In the genomic region with DNA sequence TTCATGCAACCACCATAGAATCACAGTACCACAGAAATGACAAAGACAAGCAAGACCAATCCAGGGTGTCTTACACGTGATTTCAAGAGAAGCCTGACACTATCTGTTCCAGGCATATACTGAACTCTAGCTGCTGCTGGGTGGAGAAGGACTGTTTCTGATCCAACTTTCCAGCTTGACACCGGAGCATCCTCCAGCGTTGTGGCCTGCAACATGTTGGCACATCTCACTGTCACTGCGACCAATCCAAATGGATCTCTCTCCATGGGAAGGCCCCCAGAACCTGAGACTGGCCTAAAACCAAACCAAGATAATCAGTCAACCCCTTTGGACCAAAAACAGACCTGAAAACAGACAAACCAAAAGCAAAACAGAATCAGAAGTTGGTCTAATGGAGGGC, we compare ENCODE assay signal across 11 mouse cellular contexts.
DNase-seq lines count a peak whose midpoint lies in the region.
"Had no signal": no experiment of that assay in that cellular context is flagged by ENCODE, and none has a peak within 500 bp of the region (broad histone marks: within the 10 kb centered on the region; RNA-seq: fewer than 3 reads in every experiment).

No protein-coding gene starts in this region.

- peak; percentile 5 to 9 for DNase-seq in cerebellum, adult 18-20 months
- DNase-seq in cerebellum, postnatal 4 days (ENCODE audit: low spot score in 2 of 2): no peak
- DNase-seq in cerebellum, adult 9-11 months: peak; percentile 41
- peak; percentile 53 to 62 for DNase-seq in cerebellum, postnatal 25 days
- no peak for DNase-seq in layer of hippocampus, adult 18-20 months (ENCODE audit: low spot score in 2 of 2)
- no peak for DNase-seq in retina, embryonic 14.5 days (ENCODE audit: low spot score)
- DNase-seq: adrenal gland, adult 8-10 months; adrenal gland, postnatal 25 days; gastrocnemius, postnatal 10 days; kidney, adult 11 months; kidney, adult 8-10 months had no signal

Comparison
In these comparisons a context has a peak if more than half of its experiments do, and no peak if none do; other contexts are left out.
1. DNase-seq: peak in cerebellum, adult 18-20 months (2 of 2), cerebellum, adult 9-11 months (single experiment) and cerebellum, postnatal 25 days (2 of 2); none in cerebellum, postnatal 4 days (0 of 2), layer of hippocampus, adult 18-20 months (0 of 2) and retina, embryonic 14.5 days (single experiment).